In genomic region chr6:71414624-71415023, GRCm38 (mm10) we compare ENCODE assay signal across 15 mouse cellular contexts. TPM values are rescaled to one million over a fixed set of nuclear protein-coding genes. Genes with fewer than 3 reads are reported as not detected.
DNase-seq lines count a peak whose midpoint lies in the region; ATAC-seq and TF ChIP-seq lines count a peak whose summit lies in the region.
"Had no signal": no experiment of that assay in that cellular context is flagged by ENCODE, and none has a peak within 500 bp of the region (broad histone marks: within the 10 kb centered on the region; RNA-seq: fewer than 3 reads in every experiment).

No protein-coding gene starts in this region.

- no peak overlapping the region for H3K4me2 ChIP-seq in heart, embryonic 11.5 days
- H3K4me2 ChIP-seq in lung, postnatal 0 days (replicated peaks; ENCODE audit: low read depth, low read length): no peak overlapping the region
- H3K4me2 ChIP-seq: embryonic facial prominence, embryonic 15.5 days; forebrain, embryonic 15.5 days; liver, embryonic 13.5 days; stomach, embryonic 15.5 days had no signal

- no peak for TF ChIP-seq EP300 in lung, postnatal 0 days (IDR thresholded peaks at IDR 0.05)

- H3K4me1 ChIP-seq in heart, embryonic 11.5 days (ENCODE audit: control insufficient read depth, insufficient read depth, low read length): no peaks in the 10 kb centered on the region
- 0 out of 2 replicates have a peak, but pooled peaks cover 5% of the 10 kb centered on the region for H3K4me1 ChIP-seq in lung, postnatal 0 days (ENCODE audit: insufficient read depth, low read depth, low read length)
- H3K4me1 ChIP-seq: embryonic facial prominence, embryonic 15.5 days; stomach, embryonic 15.5 days had no signal

- 0 out of 2 replicates have a peak, but pooled peaks cover 3% of the 10 kb centered on the region for H3K36me3 ChIP-seq in heart, embryonic 11.5 days (ENCODE audit: control insufficient read depth, insufficient read depth, low read length)
- H3K36me3 ChIP-seq in lung, postnatal 0 days (ENCODE audit: insufficient read depth, low read length): peaks cover 4% of the 10 kb centered on the region; the same call in 1 of the 2 replicates
- H3K36me3 ChIP-seq: stomach, embryonic 15.5 days had no signal

- H3K9me3 ChIP-seq in heart, embryonic 11.5 days (replicated peaks; ENCODE audit: control insufficient read depth, low read length): no peaks in the 10 kb centered on the region
- no peaks in the 10 kb centered on the region for H3K9me3 ChIP-seq in lung, postnatal 0 days (ENCODE audit: low read length)
- H3K9me3 ChIP-seq: embryonic facial prominence, embryonic 15.5 days; forebrain, embryonic 15.5 days; liver, embryonic 13.5 days; stomach, embryonic 15.5 days had no signal

- no peak for TF ChIP-seq CTCF in lung, postnatal 0 days (IDR thresholded peaks at IDR 0.05)

- no peak overlapping the region for H3K27ac ChIP-seq in heart, embryonic 11.5 days (ENCODE audit: low read depth, low read length)
- H3K27ac ChIP-seq in lung, postnatal 0 days (ENCODE audit: low read length): no peak overlapping the region
- H3K27ac ChIP-seq: embryonic facial prominence, embryonic 15.5 days; forebrain, embryonic 15.5 days; liver, embryonic 13.5 days; stomach, embryonic 15.5 days had no signal

- no peak overlapping the region for H3K4me3 ChIP-seq in heart, embryonic 11.5 days (ENCODE audit: low read depth, low read length)
- H3K4me3 ChIP-seq in lung, postnatal 0 days (ENCODE audit: low read depth, low read length): no peak overlapping the region
- H3K4me3 ChIP-seq: embryonic facial prominence, embryonic 15.5 days; forebrain, embryonic 15.5 days; liver, embryonic 13.5 days; stomach, embryonic 15.5 days had no signal

- ATAC-seq in heart, embryonic 11.5 days (replicated peaks; ENCODE audit: insufficient number of reproducible peaks, low FRiP score, low TSS enrichment): no peak
- ATAC-seq in lung, postnatal 0 days: no peak
- ATAC-seq: CD4-positive, CD25-positive, alpha-beta regulatory T cell, adult 4 months; forebrain, embryonic 15.5 days; intestine, embryonic 16.5 days had no signal

- H3K27me3 ChIP-seq in heart, embryonic 11.5 days (ENCODE audit: control insufficient read depth, insufficient read depth, low read length): no peaks in the 10 kb centered on the region
- H3K27me3 ChIP-seq in lung, postnatal 0 days (replicated peaks; ENCODE audit: insufficient read depth, low read length): no peaks in the 10 kb centered on the region
- H3K27me3 ChIP-seq: embryonic facial prominence, embryonic 15.5 days; forebrain, embryonic 15.5 days; liver, embryonic 13.5 days; stomach, embryonic 15.5 days had no signal

- peak; percentile 92 for DNase-seq in heart, adult 11 months
- DNase-seq in lung, postnatal 36 days: peak; percentile 46
- no peak for DNase-seq in lung, postnatal 0 days (ENCODE audit: low spot score)
- peak; percentile 73 for DNase-seq in cerebellum, postnatal 36 days
- DNase-seq in spleen, postnatal 4 days (ENCODE audit: low spot score in 2 of 2): no peak
- DNase-seq in frontal cortex, postnatal 10 days (ENCODE audit: low spot score in 2 of 2): no peak
- no peak for DNase-seq in thymus, postnatal 14 days
- DNase-seq: liver, embryonic 13.5 days had no signal

- H3K9ac ChIP-seq in heart, embryonic 11.5 days (ENCODE audit: low read depth, low read length): no peak overlapping the region
- no peak overlapping the region for H3K9ac ChIP-seq in lung, postnatal 0 days (replicated peaks; ENCODE audit: low read depth)
- H3K9ac ChIP-seq: embryonic facial prominence, embryonic 15.5 days; forebrain, embryonic 15.5 days; liver, embryonic 13.5 days; stomach, embryonic 15.5 days had no signal

- 79% methylated on average over 4 of the region's 4 CpGs for WGBS in heart, embryonic 11.5 days (ENCODE audit: insufficient replicate concordance)
- WGBS in lung, postnatal 0 days: 56% methylated on average over 4 of the region's 4 CpGs

RNA-seq across cellular contexts. Expression of gene Rmnd5a, which starts 25.8 kb away (rescaled TPM):
- polyA plus RNA-seq in heart, embryonic 11.5 days (2014; fragmentation: Nextera tagmentation; extraction: Ambion mirVana): 6.2 and 10.0 TPM in 2 replicates
- polyA plus RNA-seq in lung, postnatal 0 days (2015; fragmentation: Nextera tagmentation; extraction: Ambion mirVana): 12.5 and 13.0 TPM in 2 replicates

RNA-seq across cellular contexts. Expression of gene Cd8a, which starts 41.4 kb away (rescaled TPM):
- 0.04 TPM in 1 of 2 replicates, not detected in the other for polyA plus RNA-seq in heart, embryonic 11.5 days (2014; fragmentation: Nextera tagmentation; extraction: Ambion mirVana)
- polyA plus RNA-seq in lung, postnatal 0 days (2015; fragmentation: Nextera tagmentation; extraction: Ambion mirVana): 0.10 TPM in 1 of 2 replicates, not detected in the other
- polyA plus RNA-seq: embryonic facial prominence, embryonic 15.5 days; forebrain, embryonic 15.5 days; heart, embryonic 14.5 days; intestine, embryonic 16.5 days; liver, embryonic 13.5 days had no signal

Comparison
In these comparisons a context has a peak if more than half of its experiments do, and no peak if none do; other contexts are left out.
1. DNase-seq: peak in heart, adult 11 months (single experiment), lung, postnatal 36 days (single experiment) and cerebellum, postnatal 36 days (2 of 2); none in lung, postnatal 0 days (single experiment), spleen, postnatal 4 days (0 of 2), frontal cortex, postnatal 10 days (0 of 2) and thymus, postnatal 14 days (single experiment).